28 mouse cellular contexts compared by ENCODE assay signal in genomic region chr6:147972552-147972951, GRCm38 (mm10).
"Had no signal": no experiment of that assay in that cellular context is flagged by ENCODE, and none has a peak within 500 bp of the region (broad histone marks: within the 10 kb centered on the region; RNA-seq: fewer than 3 reads in every experiment).

No protein-coding gene starts in this region.

- H3K27me3 ChIP-seq: embryonic facial prominence, embryonic 12.5 days; embryonic facial prominence, embryonic 13.5 days; embryonic facial prominence, embryonic 15.5 days; forebrain, embryonic 12.5 days; forebrain, embryonic 13.5 days; forebrain, embryonic 15.5 days had no signal

- H3K9me3 ChIP-seq: embryonic facial prominence, embryonic 10.5 days; embryonic facial prominence, embryonic 12.5 days; embryonic facial prominence, embryonic 13.5 days; embryonic facial prominence, embryonic 15.5 days; forebrain, embryonic 10.5 days; forebrain, embryonic 12.5 days; forebrain, embryonic 13.5 days; forebrain, embryonic 15.5 days had no signal

- H3K27ac ChIP-seq: embryonic facial prominence, embryonic 10.5 days; embryonic facial prominence, embryonic 12.5 days; embryonic facial prominence, embryonic 13.5 days; embryonic facial prominence, embryonic 15.5 days; forebrain, embryonic 10.5 days; forebrain, embryonic 12.5 days; forebrain, embryonic 13.5 days; forebrain, embryonic 15.5 days; gastrocnemius, adult 2 months had no signal

- H3K4me1 ChIP-seq: embryonic facial prominence, embryonic 10.5 days; embryonic facial prominence, embryonic 12.5 days; embryonic facial prominence, embryonic 13.5 days; embryonic facial prominence, embryonic 15.5 days; forebrain, embryonic 10.5 days; forebrain, embryonic 12.5 days; forebrain, embryonic 13.5 days; forebrain, embryonic 15.5 days had no signal

- H3K4me2 ChIP-seq: embryonic facial prominence, embryonic 12.5 days; embryonic facial prominence, embryonic 13.5 days; embryonic facial prominence, embryonic 15.5 days; forebrain, embryonic 12.5 days; forebrain, embryonic 13.5 days; forebrain, embryonic 15.5 days had no signal

- H3K9ac ChIP-seq: embryonic facial prominence, embryonic 12.5 days; embryonic facial prominence, embryonic 13.5 days; embryonic facial prominence, embryonic 15.5 days; forebrain, embryonic 12.5 days; forebrain, embryonic 13.5 days; forebrain, embryonic 15.5 days; forebrain, postnatal 0 days had no signal

- DNase-seq: cerebellum, adult 2 months; cerebellum, adult 8-10 months; cerebellum, adult 9-10 months; cerebellum, adult 9-11 months; cerebellum, postnatal 10 days; cerebellum, postnatal 14 days; cerebellum, postnatal 25 days; cerebellum, postnatal 36 days; embryo, embryonic 11 days; forebrain, postnatal 0 days; gastrocnemius, adult 2 months; gastrocnemius, postnatal 10 days; gastrocnemius, postnatal 14 days; gastrocnemius, postnatal 25 days; gastrocnemius, postnatal 36 days; heart, adult 11 months; heart, adult 18-20 months had no signal

- ATAC-seq: forebrain, embryonic 13.5 days; forebrain, embryonic 14.5 days; forebrain, embryonic 15.5 days; forebrain, embryonic 16.5 days; forebrain, postnatal 0 days had no signal

- H3K36me3 ChIP-seq: embryonic facial prominence, embryonic 10.5 days; embryonic facial prominence, embryonic 12.5 days; embryonic facial prominence, embryonic 13.5 days; embryonic facial prominence, embryonic 15.5 days; forebrain, embryonic 10.5 days; forebrain, embryonic 12.5 days; forebrain, embryonic 15.5 days had no signal

- H3K4me3 ChIP-seq: embryonic facial prominence, embryonic 10.5 days; embryonic facial prominence, embryonic 12.5 days; embryonic facial prominence, embryonic 13.5 days; embryonic facial prominence, embryonic 15.5 days; erythroblast, embryonic 14.5 days; forebrain, embryonic 10.5 days; forebrain, embryonic 12.5 days; forebrain, embryonic 13.5 days; forebrain, embryonic 15.5 days; gastrocnemius, adult 2 months had no signal
